Mouse (Mus musculus): ENCODE results near the gene Apba3.

Apba3 gene

GRCm38 (mm10) chr10:81252424-81253419 is 14.0 kb upstream of the Apba3 start, which contains the start of gene Matk:
TSS of gene Matk (plus strand) at chr10:81252935.
- DNase-seq (ENCODE audit: low spot score in 2 of 2): peak; percentile 83 to 92

- no peak for DNase-seq (ENCODE audit: low spot score in 2 of 2)
These were observed 11.9 kb upstream of the Apba3 start for GRCm38 (mm10) chr10:81254886-81255285.

GRCm38 (mm10) chr10:81257158-81258039 is 9.4 kb upstream of the Apba3 start:
- peak in 1 of 2 experiments; percentile 67 for DNase-seq (ENCODE audit: low spot score in 2 of 2)

- no peak for DNase-seq (ENCODE audit: low spot score in 2 of 2)
These were observed 7.4 kb upstream of the Apba3 start for GRCm38 (mm10) chr10:81259225-81259884.

- DNase-seq (ENCODE audit: low spot score in 2 of 2): no peak
These were observed 5.7 kb upstream of the Apba3 start for GRCm38 (mm10) chr10:81261025-81261424.

GRCm38 (mm10) chr10:81265540-81265939 is 1.2 kb upstream of the Apba3 start:
- DNase-seq (ENCODE audit: low spot score in 2 of 2): no peak

GRCm38 (mm10) chr10:81268056-81268455 is 1.3 kb downstream of the Apba3 start:
- DNase-seq (ENCODE audit: low spot score in 2 of 2): peak; percentile 70 to 90

GRCm38 (mm10) chr10:81268643-81269412 is 2.1 kb downstream of the Apba3 start:
- no peak for DNase-seq (ENCODE audit: low spot score in 2 of 2)

GRCm38 (mm10) chr10:81272356-81272755 is 5.6 kb downstream of the Apba3 start:
- DNase-seq (ENCODE audit: low spot score in 2 of 2): no peak

- DNase-seq (ENCODE audit: low spot score in 2 of 2): no peak
These were observed 7.1 kb downstream of the Apba3 start for GRCm38 (mm10) chr10:81273842-81274241.

- DNase-seq (ENCODE audit: low spot score in 2 of 2): no peak
These were observed 10.9 kb downstream of the Apba3 start for GRCm38 (mm10) chr10:81277676-81278075.

- no peak for DNase-seq (ENCODE audit: low spot score in 2 of 2)
These were observed 12.7 kb downstream of the Apba3 start for GRCm38 (mm10) chr10:81279496-81279895.

- no peak for DNase-seq (ENCODE audit: low spot score in 2 of 2)
These were observed 17.4 kb downstream of the Apba3 start for GRCm38 (mm10) chr10:81284189-81284588.

GRCm38 (mm10) chr10:81284719-81285118 is 18.0 kb downstream of the Apba3 start:
- no peak for DNase-seq (ENCODE audit: low spot score in 2 of 2)

- peak in 1 of 2 experiments; percentile 78 for DNase-seq (ENCODE audit: low spot score in 2 of 2)
These were observed 19.1 kb downstream of the Apba3 start for GRCm38 (mm10) chr10:81285694-81286450.

GRCm38 (mm10) chr10:81286586-81286985 is 19.8 kb downstream of the Apba3 start:
- DNase-seq (ENCODE audit: low spot score in 2 of 2): no peak

GRCm38 (mm10) chr10:81287513-81288157 is 20.9 kb downstream of the Apba3 start:
- DNase-seq (ENCODE audit: low spot score in 2 of 2): no peak

GRCm38 (mm10) chr10:81288601-81289000 is 21.8 kb downstream of the Apba3 start:
- no peak for DNase-seq (ENCODE audit: low spot score in 2 of 2)

- no peak for DNase-seq (ENCODE audit: low spot score in 2 of 2)
These were observed 22.5 kb downstream of the Apba3 start for GRCm38 (mm10) chr10:81289278-81289677.

- no peak for DNase-seq (ENCODE audit: low spot score in 2 of 2)
These were observed 23.1 kb downstream of the Apba3 start for GRCm38 (mm10) chr10:81289811-81290210.
